Mouse (Mus musculus): ENCODE measurements around the gene Sox30.

DNA sequence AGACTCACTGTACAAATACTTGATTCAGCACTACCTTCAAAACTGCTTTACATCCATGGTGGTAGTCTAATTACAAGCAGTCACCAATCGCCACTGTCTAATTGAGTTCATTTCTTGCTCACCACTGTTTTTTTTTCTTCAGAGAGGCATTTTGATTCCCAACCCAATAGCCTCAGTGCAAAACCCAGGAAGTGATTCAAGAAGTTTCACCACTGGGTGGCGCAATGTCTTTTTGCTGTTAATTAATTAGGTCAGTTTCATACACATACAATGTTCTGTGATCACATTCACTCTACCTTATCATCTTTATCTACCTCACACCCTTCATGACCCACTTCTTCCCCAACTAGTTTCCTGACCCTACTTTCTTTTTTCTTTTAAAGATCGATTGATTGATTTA lies 20.5 kb upstream of the Sox30 start:
- TF ChIP-seq HCFC1 (IDR thresholded peaks at IDR 0.05; ENCODE audit: borderline replicate concordance, insufficient read depth, low read length) (no peak), CHD2 (IDR thresholded peaks at IDR 0.05; ENCODE audit: low read depth, low read length) (no peak), ZC3H11A (IDR thresholded peaks at IDR 0.05; ENCODE audit: borderline replicate concordance, low read depth, low read length) (no peak; the same call in 1 of the 2 replicates), ZNF384 (IDR thresholded peaks at IDR 0.05; ENCODE audit: low read depth, low read length) (no peak)

All from ES-E14 (cell line).